Comparison of ENCODE assay signal across 9 mouse cellular contexts in genomic region chr4:149773408-149774093, GRCm38 (mm10). TPM values are rescaled to one million over a fixed set of nuclear protein-coding genes. Genes with fewer than 3 reads are reported as not detected.
A peak's percentile ranks its signal among the peaks of the same experiment; 100 is the strongest.
DNase-seq lines count a peak whose midpoint lies in the region; ATAC-seq and TF ChIP-seq lines count a peak whose summit lies in the region.
"Had no signal": no experiment of that assay in that cellular context is flagged by ENCODE, and none has a peak within 500 bp of the region (broad histone marks: within the 10 kb centered on the region; RNA-seq: fewer than 3 reads in every experiment).

No protein-coding gene starts in this region.

- peak overlapping the region; percentile 79 for H3K9ac ChIP-seq in forebrain, embryonic 15.5 days (replicated peaks)
- H3K9ac ChIP-seq in kidney, postnatal 0 days (ENCODE audit: low read depth, low read length): peak overlapping the region; percentile 82
- H3K9ac ChIP-seq in midbrain, embryonic 15.5 days: peak overlapping the region; percentile 89

- H3K27me3 ChIP-seq in forebrain, embryonic 15.5 days: peaks cover 20% of the 10 kb centered on the region
- no peaks in the 10 kb centered on the region for H3K27me3 ChIP-seq in kidney, postnatal 0 days (ENCODE audit: insufficient read depth, low read length)
- H3K27me3 ChIP-seq in midbrain, embryonic 15.5 days (replicated peaks): peaks cover 8% of the 10 kb centered on the region; the same call in 1 of the 2 replicates
- H3K27me3 ChIP-seq: Patski had no signal

- no peak for TF ChIP-seq CTCF in kidney, postnatal 0 days (IDR thresholded peaks at IDR 0.05; ENCODE audit: low read depth)

- H3K27ac ChIP-seq in forebrain, embryonic 15.5 days (replicated peaks): peak overlapping the region; percentile 76
- peak overlapping the region; percentile 85 for H3K27ac ChIP-seq in kidney, postnatal 0 days
- peak overlapping the region; percentile 84 for H3K27ac ChIP-seq in midbrain, embryonic 15.5 days

- H3K4me3 ChIP-seq in forebrain, embryonic 15.5 days: peak overlapping the region; percentile 81
- H3K4me3 ChIP-seq in kidney, postnatal 0 days (replicated peaks; ENCODE audit: low read depth, low read length): peak overlapping the region; percentile 53
- peak overlapping the region; percentile 79 for H3K4me3 ChIP-seq in midbrain, embryonic 15.5 days

- no peaks in the 10 kb centered on the region for H3K36me3 ChIP-seq in forebrain, embryonic 15.5 days
- H3K36me3 ChIP-seq in kidney, postnatal 0 days (ENCODE audit: insufficient read depth, low read length): no peaks in the 10 kb centered on the region
- no peaks in the 10 kb centered on the region for H3K36me3 ChIP-seq in midbrain, embryonic 15.5 days (replicated peaks)

- peaks cover 15% of the 10 kb centered on the region for H3K4me1 ChIP-seq in forebrain, embryonic 15.5 days
- H3K4me1 ChIP-seq in kidney, postnatal 0 days (replicated peaks; ENCODE audit: insufficient read depth, low read length): peaks cover 19% of the 10 kb centered on the region
- peaks cover 15% of the 10 kb centered on the region for H3K4me1 ChIP-seq in midbrain, embryonic 15.5 days

- WGBS in forebrain, embryonic 15.5 days: under 1% methylated on average over 63 of the region's 65 CpGs
- under 1% methylated on average over 52 of the region's 65 CpGs for WGBS in kidney, postnatal 0 days
- under 1% methylated on average over 65 of the region's 65 CpGs for WGBS in midbrain, embryonic 15.5 days

- ATAC-seq in forebrain, embryonic 15.5 days (replicated peaks): peak; percentile 81
- ATAC-seq in kidney, postnatal 0 days (replicated peaks; ENCODE audit: low FRiP score, low read depth): peak; percentile 15
- ATAC-seq in midbrain, embryonic 15.5 days (replicated peaks): peak; percentile 72

- no peaks in the 10 kb centered on the region for H3K9me3 ChIP-seq in forebrain, embryonic 15.5 days
- no peaks in the 10 kb centered on the region for H3K9me3 ChIP-seq in kidney, postnatal 0 days (replicated peaks; ENCODE audit: low read length)
- no peaks in the 10 kb centered on the region for H3K9me3 ChIP-seq in midbrain, embryonic 15.5 days

- H3K4me2 ChIP-seq in forebrain, embryonic 15.5 days (replicated peaks): peak overlapping the region; percentile 95
- peak overlapping the region; percentile 100 for H3K4me2 ChIP-seq in kidney, postnatal 0 days (ENCODE audit: low read length)
- peak overlapping the region; percentile 96 for H3K4me2 ChIP-seq in midbrain, embryonic 15.5 days

- peak; percentile 46 to 70 for DNase-seq in cerebellum, adult 18-20 months
- DNase-seq in cerebellum, adult 11-12 months: no peak
- DNase-seq in right cerebral cortex, postnatal 14 days: peak; percentile 50
- DNase-seq in right cerebral cortex, adult 2 months (ENCODE audit: low spot score in 2 of 2): no peak
- DNase-seq in kidney, postnatal 0 days (ENCODE audit: low spot score): peak; percentile 27
- DNase-seq in spleen, adult 12 weeks (ENCODE audit: low spot score): no peak

RNA-seq across cellular contexts. Expression of gene Slc25a33, which starts 0.5 kb away (rescaled TPM):
- polyA plus RNA-seq in forebrain, embryonic 15.5 days (2015; fragmentation: Nextera tagmentation; extraction: Ambion mirVana): 21.8 and 22.6 TPM in 2 replicates
- polyA plus RNA-seq in kidney, postnatal 0 days (2015; fragmentation: Nextera tagmentation; extraction: Ambion mirVana): 15.1 and 15.2 TPM in 2 replicates
- 26.6 and 27.4 TPM in 2 replicates for polyA plus RNA-seq in midbrain, embryonic 15.5 days (2015; fragmentation: Nextera tagmentation; extraction: Ambion mirVana)

RNA-seq across cellular contexts. Expression of gene Tmem201, which starts 35.7 kb away (rescaled TPM):
- 39.8 and 40.8 TPM in 2 replicates for polyA plus RNA-seq in forebrain, embryonic 15.5 days (2015; fragmentation: Nextera tagmentation; extraction: Ambion mirVana)
- 22.3 and 23.5 TPM in 2 replicates for polyA plus RNA-seq in kidney, postnatal 0 days (2015; fragmentation: Nextera tagmentation; extraction: Ambion mirVana)
- polyA plus RNA-seq in midbrain, embryonic 15.5 days (2015; fragmentation: Nextera tagmentation; extraction: Ambion mirVana): 51.1 and 51.4 TPM in 2 replicates

Comparison
In these comparisons a context has a peak if more than half of its experiments do, and no peak if none do; other contexts are left out.
1. DNase-seq: peak in cerebellum, adult 18-20 months (2 of 2), right cerebral cortex, postnatal 14 days (single experiment) and kidney, postnatal 0 days (single experiment); none in cerebellum, adult 11-12 months (single experiment), right cerebral cortex, adult 2 months (0 of 2) and spleen, adult 12 weeks (single experiment).
2. ATAC-seq: peak in every context shown above with its lines; median percentile 81 in forebrain, embryonic 15.5 days; 72 in midbrain, embryonic 15.5 days; 15 in kidney, postnatal 0 days.
3. Peak in every context shown above with its lines, with median percentiles within 50 percentile points of each other: H3K27ac ChIP-seq, H3K4me2 ChIP-seq, H3K4me3 ChIP-seq and H3K9ac ChIP-seq.